Mouse (Mus musculus) MEL (cell line): Measurements from ENCODE around the gene Nr2f6. TPM values are rescaled to one million over a fixed set of nuclear protein-coding genes. Genes with fewer than 3 reads are reported as not detected.
A peak's percentile ranks its signal among the peaks of the same experiment; 100 is the strongest.

Experiments
- DNase-seq: peaks from one replicate; pipeline ENCODE4 v3.0.0; 2011; ENCODE audit warnings: low read depth, low spot score
- H3K27ac ChIP-seq: 2 replicates; pipeline ENCODE4 v1.5.1; 2012; ENCODE audit warnings: low read depth, mild to moderate bottlenecking, control low read depth, low read length, moderate library complexity; ENCODE audit not compliant: control insufficient read depth
- H3K27me3 ChIP-seq, 2 experiments: fragments of 150-350 bp in 1 of 2; sonication (generic) in 1 of 2; 2 replicates each; pipeline ENCODE4 v1.6.1; 2012; ENCODE audit warnings: low read length in 2 of 2, mild to moderate bottlenecking in 2 of 2, improper control_type of control experiment in 1 of 2, moderate library complexity in 1 of 2; ENCODE audit not compliant: insufficient read depth in 2 of 2, control insufficient read depth in 1 of 2
- H3K36me3 ChIP-seq, 2 experiments: 2 replicates each; pipeline ENCODE4 v1.6.1; 2012 to 2014; ENCODE audit warnings: low read length in 2 of 2, improper control_type of control experiment in 1 of 2, inconsistent platforms in 1 of 2, mild to moderate bottlenecking in 1 of 2; ENCODE audit not compliant: insufficient read depth in 2 of 2, control insufficient read depth in 1 of 2
- H3K4me1 ChIP-seq, 2 experiments: fragments of 150-350 bp in 1 of 2; sonication (generic) in 1 of 2; 2 replicates each; pipeline ENCODE4 v1.6.1; 2012; ENCODE audit warnings: low read length in 2 of 2, improper control_type of control experiment in 1 of 2, mild to moderate bottlenecking in 1 of 2; ENCODE audit not compliant: insufficient read depth in 2 of 2, control insufficient read depth in 1 of 2
- H3K4me3 ChIP-seq, 2 experiments: fragments of 150-350 bp in 1 of 2; sonication (generic) in 1 of 2; 2 replicates each; pipeline ENCODE4 v1.5.1; 2012; ENCODE audit warnings: low read depth in 2 of 2, low read length in 2 of 2, mild to moderate bottlenecking in 2 of 2, moderate library complexity in 2 of 2, control low read depth in 1 of 2, improper control_type of control experiment in 1 of 2; ENCODE audit not compliant: control insufficient read depth in 1 of 2, insufficient read depth in 1 of 2
- H3K79me2 ChIP-seq: 2 replicates; pipeline ENCODE4 v1.6.1; 2012; ENCODE audit warnings: mild to moderate bottlenecking, low read length, moderate library complexity; ENCODE audit not compliant: control insufficient read depth, poor library complexity, insufficient read depth
- H3K9ac ChIP-seq: 2 replicates; pipeline ENCODE4 v1.6.1; 2012; ENCODE audit warnings: low read depth, mild to moderate bottlenecking, control low read depth, low read length, moderate library complexity; ENCODE audit not compliant: control insufficient read depth, poor library complexity, severe bottlenecking
- H3K9me3 ChIP-seq: fragments of 150-350 bp; sonication (generic); replicated peaks from 2 replicates; pipeline ENCODE4 v1.6.1; 2012; ENCODE audit warnings: mild to moderate bottlenecking, low read length, improper control_type of control experiment, moderate library complexity; ENCODE audit not compliant: insufficient read depth
- CHD2 ChIP-seq: IDR thresholded peaks from 2 replicates; pipeline ENCODE4 v1.6.1; 2011; ENCODE audit warnings: low read length, improper control_type of control experiment
- E2F4 ChIP-seq: IDR thresholded peaks from 2 replicates; pipeline ENCODE4 v1.6.1; 2011; ENCODE audit warnings: low read depth, low read length, improper control_type of control experiment, borderline replicate concordance
- EP300 ChIP-seq, 2 experiments: IDR thresholded peaks; 2 replicates each; pipeline ENCODE4 v1.6.1; 2011; ENCODE audit warnings: improper control_type of control experiment in 2 of 2, low read length in 2 of 2, low read depth in 1 of 2, mild to moderate bottlenecking in 1 of 2
- HCFC1 ChIP-seq: IDR thresholded peaks from 2 replicates; pipeline ENCODE4 v1.6.1; 2012; ENCODE audit warnings: low read depth, mild to moderate bottlenecking, inconsistent platforms, low read length, improper control_type of control experiment, moderate library complexity
- MYB ChIP-seq: IDR thresholded peaks from 2 replicates; pipeline ENCODE4 v1.6.1; 2011; ENCODE audit warnings: mild to moderate bottlenecking, low read depth, low read length, improper control_type of control experiment
- NELFE ChIP-seq: IDR thresholded peaks from 2 replicates; pipeline ENCODE4 v1.6.1; 2011; ENCODE audit warnings: low read depth, low read length, improper control_type of control experiment
- POLR2A ChIP-seq, 2 experiments: IDR thresholded peaks; 2 replicates each; pipeline ENCODE4 v1.6.1; 2011 to 2012; ENCODE audit warnings: low read length in 2 of 2, mild to moderate bottlenecking in 2 of 2, control low read depth in 1 of 2, improper control_type of control experiment in 1 of 2, low read depth in 1 of 2, moderate library complexity in 1 of 2; ENCODE audit not compliant: control insufficient read depth in 1 of 2, insufficient read depth in 1 of 2, poor library complexity in 1 of 2
- POLR2AphosphoS5 ChIP-seq: IDR thresholded peaks from 2 replicates; pipeline ENCODE4 v1.6.1; 2012; ENCODE audit warnings: low read depth, borderline replicate concordance, mild to moderate bottlenecking, inconsistent platforms, low read length, moderate library complexity, mixed read lengths
- SIN3A ChIP-seq: IDR thresholded peaks from 2 replicates; pipeline ENCODE4 v1.6.1; 2012; ENCODE audit warnings: low read length, improper control_type of control experiment, inconsistent platforms
- SMC3 ChIP-seq: IDR thresholded peaks from 2 replicates; pipeline ENCODE4 v1.6.1; 2011; ENCODE audit warnings: low read depth, low read length, improper control_type of control experiment
- TBP ChIP-seq: IDR thresholded peaks from 2 replicates; pipeline ENCODE4 v1.8.0; 2011; ENCODE audit warnings: low read depth, low read length, improper control_type of control experiment
- USF1 ChIP-seq: IDR thresholded peaks from 2 replicates; pipeline ENCODE4 v1.6.1; 2014; ENCODE audit warnings: low read depth, mild to moderate bottlenecking, inconsistent platforms, low read length, improper control_type of control experiment, moderate library complexity
- USF2 ChIP-seq, 2 experiments: IDR thresholded peaks; 2 replicates each; pipeline ENCODE4 v1.6.1; 2011 to 2012; ENCODE audit warnings: improper control_type of control experiment in 2 of 2, low read length in 2 of 2, borderline replicate concordance in 1 of 2, inconsistent platforms in 1 of 2, low read depth in 1 of 2, mild to moderate bottlenecking in 1 of 2; ENCODE audit not compliant: insufficient read depth in 1 of 2
- ZMIZ1 ChIP-seq: IDR thresholded peaks from 2 replicates; pipeline ENCODE4 v1.6.1; 2012; ENCODE audit warnings: low read depth, mild to moderate bottlenecking, inconsistent platforms, low read length, improper control_type of control experiment, moderate library complexity
- polyA plus RNA-seq, 2 experiments: library from polyadenylated mRNA; stranded (reverse) in 1 of 2; unstranded in 1 of 2; fragments of >175 nt in 1 of 2; fragments of >200 nt in 1 of 2; gene quantifications; 2 replicates each; pipeline versions ENCODE4 v1.2.1 to v1.2.4; 2012; ENCODE audit warnings: low replicate concordance in 2 of 2, low read depth in 1 of 2; ENCODE audit not compliant: insufficient read length in 2 of 2, insufficient read depth in 1 of 2, missing spikeins in 1 of 2
- total RNA-seq: library from RNA; depleted of rRNA; stranded (reverse); fragments of 300-350 nt; gene quantifications from 2 replicates; pipeline ENCODE4 v1.2.3, GENCODE M21; 2012

Nr2f6 gene
- total and polyA plus RNA-seq, 3 experiments: 29.6 to 48.3 TPM; not detected in 1

GRCm38 (mm10) chr8:71392871-71393270, 11.1 kb upstream of the Nr2f6 start:
- H3K9ac ChIP-seq: peak overlapping the region; percentile 23; the same call in 1 of the 2 replicates
- peak overlapping the region; percentile 45 to 47 for H3K4me3 ChIP-seq
- peaks cover 0 to 11% of the 10 kb centered on the region in 2 experiments for H3K4me1 ChIP-seq

GRCm38 (mm10) chr8:71392391-71392790, 10.6 kb upstream of the Nr2f6 start:
- Histone ChIP-seq H3K27ac (no peak overlapping the region), H3K4me1 (peaks cover 0 to 14% of the 10 kb centered on the region in 2 experiments), H3K36me3 (peaks cover 0 to 10% of the 10 kb centered on the region in 2 experiments; a peak in 2 of 4 replicates), H3K4me3 (no peak overlapping the region), H3K79me2 (peaks cover 4% of the 10 kb centered on the region; the same call in 1 of the 2 replicates), H3K27me3 (no peaks in the 10 kb centered on the region), H3K9me3 (no peaks in the 10 kb centered on the region), H3K9ac (no peak overlapping the region)
- no peak for DNase-seq
- no peak for TF ChIP-seq POLR2AphosphoS5
- TF ChIP-seq TBP: 0 out of 2 replicates have a peak, but pooled peaks have one; percentile 11
- TF ChIP-seq EP300 (IDR thresholded peaks at IDR 0.05; ENCODE audit: low read depth in 1 of 2, low read length in 2 of 2): no peak
- TF ChIP-seq HCFC1: no peak
- TF ChIP-seq ZMIZ1: no peak

More at GRCm38 (mm10) chr8:71392871-71393270, 11.1 kb upstream of the Nr2f6 start:
- DNase-seq: peak; percentile 86
- Histone ChIP-seq H3K79me2 (peaks cover 4% of the 10 kb centered on the region; the same call in 1 of the 2 replicates), H3K9me3 (no peaks in the 10 kb centered on the region), H3K27me3 (no peaks in the 10 kb centered on the region), H3K27ac (no peak overlapping the region), H3K36me3 (peaks cover 0 to 10% of the 10 kb centered on the region in 2 experiments; a peak in 2 of 4 replicates)
- no peak for TF ChIP-seq E2F4
- no peak for TF ChIP-seq USF1
- TF ChIP-seq SMC3: no peak
- 0 out of 2 replicates have a peak, but pooled peaks have one; percentile 17 for TF ChIP-seq HCFC1
- 0 out of 2 replicates have a peak, but pooled peaks have one; percentile 45 for TF ChIP-seq SIN3A
- no peak for TF ChIP-seq USF2 (IDR thresholded peaks at IDR 0.05; ENCODE audit: borderline replicate concordance in 1 of 2, insufficient read depth in 1 of 2, low read depth in 1 of 2, low read length in 2 of 2)
- TF ChIP-seq CHD2: no peak
- no peak for TF ChIP-seq POLR2A (IDR thresholded peaks at IDR 0.05; ENCODE audit: control insufficient read depth in 1 of 2, insufficient read depth in 1 of 2, low read depth in 1 of 2, low read length in 2 of 2, poor library complexity in 1 of 2)

GRCm38 (mm10) chr8:71391696-71392095, 9.9 kb upstream of the Nr2f6 start:
- no peaks in the 10 kb centered on the region for H3K9me3 ChIP-seq
- DNase-seq: no peak
- TF ChIP-seq NELFE (no peak), MYB (no peak)
- TF ChIP-seq, all 39 proteins: peak for 0
- Histone ChIP-seq H3K79me2 (no peaks in the 10 kb centered on the region; the same call in 1 of the 2 replicates), H3K36me3 (peaks cover 0 to 10% of the 10 kb centered on the region in 2 experiments; a peak in 2 of 4 replicates), H3K4me1 (peaks cover 0 to 14% of the 10 kb centered on the region in 2 experiments), H3K27me3 (no peaks in the 10 kb centered on the region), H3K27ac (no peak overlapping the region), H3K9ac (no peak overlapping the region), H3K4me3 (no peak overlapping the region)
